Mouse (Mus musculus) MEL (cell line): ENCODE measurements around the gene Dcun1d2. TPM values are rescaled to one million over a fixed set of nuclear protein-coding genes. Genes with fewer than 3 reads are reported as not detected.

Experiments
- DNase-seq: peaks from one replicate; pipeline ENCODE4 v3.0.0; 2011; ENCODE audit warnings: low read depth, low spot score
- H3K27ac ChIP-seq: 2 replicates; pipeline ENCODE4 v1.5.1; 2012; ENCODE audit warnings: low read depth, mild to moderate bottlenecking, control low read depth, low read length, moderate library complexity; ENCODE audit not compliant: control insufficient read depth
- H3K27me3 ChIP-seq, 2 experiments: fragments of 150-350 bp in 1 of 2; sonication (generic) in 1 of 2; 2 replicates each; pipeline ENCODE4 v1.6.1; 2012; ENCODE audit warnings: low read length in 2 of 2, mild to moderate bottlenecking in 2 of 2, improper control_type of control experiment in 1 of 2, moderate library complexity in 1 of 2; ENCODE audit not compliant: insufficient read depth in 2 of 2, control insufficient read depth in 1 of 2
- H3K36me3 ChIP-seq, 2 experiments: 2 replicates each; pipeline ENCODE4 v1.6.1; 2012 to 2014; ENCODE audit warnings: low read length in 2 of 2, improper control_type of control experiment in 1 of 2, inconsistent platforms in 1 of 2, mild to moderate bottlenecking in 1 of 2; ENCODE audit not compliant: insufficient read depth in 2 of 2, control insufficient read depth in 1 of 2
- H3K4me1 ChIP-seq, 2 experiments: fragments of 150-350 bp in 1 of 2; sonication (generic) in 1 of 2; 2 replicates each; pipeline ENCODE4 v1.6.1; 2012; ENCODE audit warnings: low read length in 2 of 2, improper control_type of control experiment in 1 of 2, mild to moderate bottlenecking in 1 of 2; ENCODE audit not compliant: insufficient read depth in 2 of 2, control insufficient read depth in 1 of 2
- H3K4me3 ChIP-seq, 2 experiments: fragments of 150-350 bp in 1 of 2; sonication (generic) in 1 of 2; 2 replicates each; pipeline ENCODE4 v1.5.1; 2012; ENCODE audit warnings: low read depth in 2 of 2, low read length in 2 of 2, mild to moderate bottlenecking in 2 of 2, moderate library complexity in 2 of 2, control low read depth in 1 of 2, improper control_type of control experiment in 1 of 2; ENCODE audit not compliant: control insufficient read depth in 1 of 2, insufficient read depth in 1 of 2
- H3K79me2 ChIP-seq: 2 replicates; pipeline ENCODE4 v1.6.1; 2012; ENCODE audit warnings: mild to moderate bottlenecking, low read length, moderate library complexity; ENCODE audit not compliant: control insufficient read depth, poor library complexity, insufficient read depth
- H3K9ac ChIP-seq: 2 replicates; pipeline ENCODE4 v1.6.1; 2012; ENCODE audit warnings: low read depth, mild to moderate bottlenecking, control low read depth, low read length, moderate library complexity; ENCODE audit not compliant: control insufficient read depth, poor library complexity, severe bottlenecking
- H3K9me3 ChIP-seq: fragments of 150-350 bp; sonication (generic); replicated peaks from 2 replicates; pipeline ENCODE4 v1.6.1; 2012; ENCODE audit warnings: mild to moderate bottlenecking, low read length, improper control_type of control experiment, moderate library complexity; ENCODE audit not compliant: insufficient read depth
- BHLHE40 ChIP-seq: IDR thresholded peaks from 2 replicates; pipeline ENCODE4 v1.6.1; 2012; ENCODE audit warnings: low read depth, mild to moderate bottlenecking, inconsistent platforms, low read length, improper control_type of control experiment, borderline replicate concordance
- CHD2 ChIP-seq: IDR thresholded peaks from 2 replicates; pipeline ENCODE4 v1.6.1; 2011; ENCODE audit warnings: low read length, improper control_type of control experiment
- CTCF ChIP-seq, 3 experiments: IDR thresholded peaks in 2 of 3; conservative IDR thresholded peaks in 1 of 3; 2 replicates each; pipeline ENCODE4 v1.5.1; 2011 to 2012; ENCODE audit warnings: low read length in 3 of 3, low read depth in 2 of 3, mild to moderate bottlenecking in 2 of 3, improper control_type of control experiment in 1 of 3, inconsistent platforms in 1 of 3, mixed read lengths in 1 of 3, moderate library complexity in 1 of 3; ENCODE audit not compliant: control insufficient read depth in 1 of 3, insufficient read depth in 1 of 3, poor library complexity in 1 of 3, severe bottlenecking in 1 of 3
- E2F4 ChIP-seq: IDR thresholded peaks from 2 replicates; pipeline ENCODE4 v1.6.1; 2011; ENCODE audit warnings: low read depth, low read length, improper control_type of control experiment, borderline replicate concordance
- EP300 ChIP-seq, 2 experiments: IDR thresholded peaks; 2 replicates each; pipeline ENCODE4 v1.6.1; 2011; ENCODE audit warnings: improper control_type of control experiment in 2 of 2, low read length in 2 of 2, low read depth in 1 of 2, mild to moderate bottlenecking in 1 of 2
- HCFC1 ChIP-seq: IDR thresholded peaks from 2 replicates; pipeline ENCODE4 v1.6.1; 2012; ENCODE audit warnings: low read depth, mild to moderate bottlenecking, inconsistent platforms, low read length, improper control_type of control experiment, moderate library complexity
- MEF2A ChIP-seq: IDR thresholded peaks from 2 replicates; pipeline ENCODE4 v1.6.1; 2014; ENCODE audit warnings: low read depth, mild to moderate bottlenecking, inconsistent platforms, low read length, improper control_type of control experiment; ENCODE audit not compliant: poor library complexity, insufficient replicate concordance, severe bottlenecking; ENCODE audit errors: extremely low read depth
- NRF1 ChIP-seq: IDR thresholded peaks from 2 replicates; pipeline ENCODE4 v1.6.1; 2014; ENCODE audit warnings: low read depth, mild to moderate bottlenecking, inconsistent platforms, low read length, improper control_type of control experiment, moderate library complexity; ENCODE audit not compliant: poor library complexity, insufficient read depth, severe bottlenecking
- POLR2A ChIP-seq, 2 experiments: IDR thresholded peaks; 2 replicates each; pipeline ENCODE4 v1.6.1; 2011 to 2012; ENCODE audit warnings: low read length in 2 of 2, mild to moderate bottlenecking in 2 of 2, control low read depth in 1 of 2, improper control_type of control experiment in 1 of 2, low read depth in 1 of 2, moderate library complexity in 1 of 2; ENCODE audit not compliant: control insufficient read depth in 1 of 2, insufficient read depth in 1 of 2, poor library complexity in 1 of 2
- RAD21 ChIP-seq: IDR thresholded peaks from 2 replicates; pipeline ENCODE4 v1.6.1; 2011; ENCODE audit warnings: mild to moderate bottlenecking, low read depth, low read length, improper control_type of control experiment
- SIN3A ChIP-seq: IDR thresholded peaks from 2 replicates; pipeline ENCODE4 v1.6.1; 2012; ENCODE audit warnings: low read length, improper control_type of control experiment, inconsistent platforms
- SMC3 ChIP-seq: IDR thresholded peaks from 2 replicates; pipeline ENCODE4 v1.6.1; 2011; ENCODE audit warnings: low read depth, low read length, improper control_type of control experiment
- TBP ChIP-seq: IDR thresholded peaks from 2 replicates; pipeline ENCODE4 v1.8.0; 2011; ENCODE audit warnings: low read depth, low read length, improper control_type of control experiment
- USF1 ChIP-seq: IDR thresholded peaks from 2 replicates; pipeline ENCODE4 v1.6.1; 2014; ENCODE audit warnings: low read depth, mild to moderate bottlenecking, inconsistent platforms, low read length, improper control_type of control experiment, moderate library complexity
- ZC3H11A ChIP-seq: IDR thresholded peaks from 2 replicates; pipeline ENCODE4 v1.6.1; 2012; ENCODE audit warnings: low read depth, mild to moderate bottlenecking, inconsistent platforms, low read length, improper control_type of control experiment
- polyA plus RNA-seq, 2 experiments: library from polyadenylated mRNA; stranded (reverse) in 1 of 2; unstranded in 1 of 2; fragments of >175 nt in 1 of 2; fragments of >200 nt in 1 of 2; gene quantifications; 2 replicates each; pipeline versions ENCODE4 v1.2.1 to v1.2.4; 2012; ENCODE audit warnings: low replicate concordance in 2 of 2, low read depth in 1 of 2; ENCODE audit not compliant: insufficient read length in 2 of 2, insufficient read depth in 1 of 2, missing spikeins in 1 of 2
- total RNA-seq: library from RNA; depleted of rRNA; stranded (reverse); fragments of 300-350 nt; gene quantifications from 2 replicates; pipeline ENCODE4 v1.2.3, GENCODE M21; 2012

Gene Dcun1d2
- total and polyA plus RNA-seq, 3 experiments: 19.1 to 19.9 TPM; not detected in 1

- DNase-seq: peak; percentile 44
- Histone ChIP-seq H3K4me3 (no peak overlapping the region), H3K36me3 (peaks cover 0 to 4% of the 10 kb centered on the region in 2 experiments; a peak in 1 of 4 replicates), H3K27me3 (no peaks in the 10 kb centered on the region), H3K9me3 (no peaks in the 10 kb centered on the region), H3K79me2 (peaks cover 14% of the 10 kb centered on the region), H3K4me1 (peaks cover 0 to 4% of the 10 kb centered on the region in 2 experiments; a peak in 1 of 4 replicates), H3K27ac (no peak overlapping the region), H3K9ac (no peak overlapping the region)
- TF ChIP-seq TBP: no peak
- TF ChIP-seq USF1: no peak
- TF ChIP-seq CHD2: no peak
- TF ChIP-seq HCFC1: no peak
- peak; percentile 48 to 51 (median 49) for TF ChIP-seq CTCF (IDR thresholded peaks at IDR 0.05 in 2 of 3, conservative IDR thresholded peaks at IDR 0.05 in 1 of 3; ENCODE audit: control insufficient read depth in 1 of 3, insufficient read depth in 1 of 3, low read depth in 2 of 3, low read length in 3 of 3, poor library complexity in 1 of 3, severe bottlenecking in 1 of 3)
Observed at GRCm38 (mm10) chr8:13283200-13283599, 4.7 kb downstream of the Dcun1d2 start.

GRCm38 (mm10) chr8:13276941-13277447, 10.9 kb downstream of the Dcun1d2 start:
- H3K27me3 ChIP-seq: no peaks in the 10 kb centered on the region
- no peaks in the 10 kb centered on the region for H3K79me2 ChIP-seq
- no peaks in the 10 kb centered on the region for H3K9me3 ChIP-seq
- H3K27ac ChIP-seq: no peak overlapping the region
- no peak for DNase-seq
- TF ChIP-seq SIN3A (no peak), USF1 (no peak), EP300 (IDR thresholded peaks at IDR 0.05; ENCODE audit: low read depth in 1 of 2, low read length in 2 of 2) (no peak), E2F4 (no peak), MEF2A (no peak), ZC3H11A (no peak), SMC3 (no peak), POLR2A (IDR thresholded peaks at IDR 0.05; ENCODE audit: control insufficient read depth in 1 of 2, insufficient read depth in 1 of 2, low read depth in 1 of 2, low read length in 2 of 2, poor library complexity in 1 of 2) (no peak), BHLHE40 (no peak), NRF1 (no peak)
- H3K9ac ChIP-seq: no peak overlapping the region
- H3K36me3 ChIP-seq: no peaks in the 10 kb centered on the region
- no peaks in the 10 kb centered on the region for H3K4me1 ChIP-seq
- H3K4me3 ChIP-seq: no peak overlapping the region

GRCm38 (mm10) chr8:13272834-13273233, 15.1 kb downstream of the Dcun1d2 start:
- H3K36me3 ChIP-seq: peaks cover 0 to 2% of the 10 kb centered on the region in 2 experiments; a peak in 1 of 4 replicates
- TF ChIP-seq MEF2A (no peak), RAD21 (no peak)
- no peaks in the 10 kb centered on the region for H3K79me2 ChIP-seq
- H3K27ac ChIP-seq: no peak overlapping the region
- no peak for DNase-seq
- H3K4me1 ChIP-seq: no peaks in the 10 kb centered on the region
- H3K9ac ChIP-seq: no peak overlapping the region
- no peak overlapping the region for H3K4me3 ChIP-seq
- no peaks in the 10 kb centered on the region for H3K27me3 ChIP-seq
- no peaks in the 10 kb centered on the region for H3K9me3 ChIP-seq
